Mouse (Mus musculus) hindbrain, postnatal 0 days (tissue): ENCODE results near the gene Exoc4. TPM values are rescaled to one million over a fixed set of nuclear protein-coding genes. Genes with fewer than 3 reads are reported as not detected.

Experiments
- ATAC-seq: fragments of 200-750 bp; cut with Nextera tagmentation; 2 replicates; pipeline ENCODE4 v1.8.0; 2017; ENCODE audit warnings: mild to moderate bottlenecking, moderate TSS enrichment, moderate library complexity
- DNase-seq: peaks from one replicate; pipeline ENCODE4 v3.0.0-alpha.2; 2015; ENCODE audit warnings: low spot score
- H3K27ac ChIP-seq: fragments of 300-500 bp; sonication (generic); 2 replicates; pipeline ENCODE4 v1.5.1; 2014; ENCODE audit warnings: mild to moderate bottlenecking
- H3K27me3 ChIP-seq: fragments of 300-500 bp; sonication (generic); 2 replicates; pipeline ENCODE4 v1.6.1; 2014; ENCODE audit warnings: low read length, mixed read lengths; ENCODE audit not compliant: insufficient read depth
- H3K36me3 ChIP-seq: fragments of 300-500 bp; sonication (generic); 2 replicates; pipeline ENCODE4 v1.6.1; 2014; ENCODE audit warnings: low read length, mixed read lengths; ENCODE audit not compliant: insufficient read depth
- H3K4me1 ChIP-seq: fragments of 300-500 bp; sonication (generic); 2 replicates; pipeline ENCODE4 v1.6.1; 2014; ENCODE audit warnings: antibody characterized with exemption, low read length, mixed read lengths; ENCODE audit not compliant: insufficient read depth
- H3K4me2 ChIP-seq: fragments of 300-500 bp; sonication (generic); 2 replicates; pipeline ENCODE4 v1.6.1; 2014; ENCODE audit warnings: low read depth, mild to moderate bottlenecking, low read length, moderate library complexity, mixed read lengths
- H3K4me3 ChIP-seq: fragments of 300-500 bp; sonication (generic); 2 replicates; pipeline ENCODE4 v1.5.1; 2014; ENCODE audit warnings: low read length
- H3K9ac ChIP-seq: fragments of 300-500 bp; sonication (generic); replicated peaks from 2 replicates; pipeline ENCODE4 v1.6.1; 2014; ENCODE audit warnings: mild to moderate bottlenecking, low read length, moderate library complexity, mixed read lengths
- H3K9me3 ChIP-seq: fragments of 300-500 bp; sonication (generic); 2 replicates; pipeline ENCODE4 v1.6.1; 2016; ENCODE audit warnings: low read length, mixed read lengths
- CTCF ChIP-seq: IDR thresholded peaks from 2 replicates; pipeline ENCODE4 v1.5.1; 2016; ENCODE audit warnings: antibody characterized with exemption, control low read depth, low read depth
- WGBS: fragments of 180-500 bp; shearing (Covaris S2); extraction: QIAGEN DNeasy Blood & Tissue Kit; methylation state at CpG from one replicate; pipeline ENCODE4 v1.1.7; 2014; 5-methylcytosine and 5-hydroxymethylcytosine counted together
- polyA plus RNA-seq: library from polyadenylated mRNA; unstranded; fragments of >200 nt; fragmentation: Nextera tagmentation; extraction: Ambion mirVana; gene quantifications from 2 replicates; pipeline ENCODE4 v1.2.1, GENCODE M21; 2015
- total RNA-seq: library from RNA; depleted of rRNA; stranded (reverse); fragments of >200 nt; gene quantifications from 2 replicates; pipeline ENCODE4 v1.2.3, GENCODE M21; 2014

Gene Exoc4
- total and polyA plus RNA-seq, 2 experiments from 2014 or later, result 30.0 to 70.6 TPM

- no peak overlapping the region for H3K9ac ChIP-seq
- ATAC-seq (no peak), DNase-seq (peak; percentile 23)
- no peak overlapping the region for H3K4me3 ChIP-seq
- no peak overlapping the region for H3K4me2 ChIP-seq
- no peaks in the 10 kb centered on the region for H3K36me3 ChIP-seq
- WGBS, result 74% methylated on average over 4 of the region's 4 CpGs
- no peak for TF ChIP-seq CTCF
- no peak overlapping the region for H3K27ac ChIP-seq
- H3K27me3 ChIP-seq, result no peaks in the 10 kb centered on the region
- no peaks in the 10 kb centered on the region for H3K9me3 ChIP-seq
- H3K4me1 ChIP-seq, result no peaks in the 10 kb centered on the region
These were observed 651.7 kb downstream of the Exoc4 start for GRCm38 (mm10) chr6:33900615-33901014.

GRCm38 (mm10) chr6:33905099-33905498, 656.2 kb downstream of the Exoc4 start:
- Histone ChIP-seq H3K4me3 (no peak overlapping the region), H3K9me3 (no peaks in the 10 kb centered on the region), H3K4me1 (no peaks in the 10 kb centered on the region), H3K27ac (no peak overlapping the region), H3K27me3 (no peaks in the 10 kb centered on the region), H3K4me2 (no peak overlapping the region), H3K36me3 (no peaks in the 10 kb centered on the region), H3K9ac (no peak overlapping the region)
- DNase-seq (no peak), ATAC-seq (no peak)
- WGBS, result 66% methylated on average over 1 of the region's 1 CpGs
- no peak for TF ChIP-seq CTCF

GRCm38 (mm10) chr6:33910671-33911070, 661.8 kb downstream of the Exoc4 start:
- DNase-seq, result no peak
- Histone ChIP-seq H3K4me2 (no peak overlapping the region), H3K27ac (no peak overlapping the region), H3K4me1 (no peaks in the 10 kb centered on the region), H3K9me3 (no peaks in the 10 kb centered on the region; the same call in 1 of the 2 replicates), H3K27me3 (no peaks in the 10 kb centered on the region), H3K9ac (no peak overlapping the region), H3K36me3 (no peaks in the 10 kb centered on the region), H3K4me3 (no peak overlapping the region)
- no peak for ATAC-seq
- no peak for TF ChIP-seq CTCF
- WGBS, result 92% methylated on average over 3 of the region's 3 CpGs

- no peak for TF ChIP-seq CTCF
- no peak for ATAC-seq
- Histone ChIP-seq H3K4me2 (no peak overlapping the region), H3K4me1 (no peaks in the 10 kb centered on the region), H3K9ac (no peak overlapping the region), H3K27ac (no peak overlapping the region), H3K4me3 (no peak overlapping the region), H3K36me3 (no peaks in the 10 kb centered on the region), H3K9me3 (no peaks in the 10 kb centered on the region; the same call in 1 of the 2 replicates), H3K27me3 (no peaks in the 10 kb centered on the region)
- peak; percentile 8 for DNase-seq
- whole genome bisulfite sequencing, result 51% methylated on average over 5 of the region's 5 CpGs
These were observed 664.2 kb downstream of the Exoc4 start for GRCm38 (mm10) chr6:33913072-33913471.

DNA sequence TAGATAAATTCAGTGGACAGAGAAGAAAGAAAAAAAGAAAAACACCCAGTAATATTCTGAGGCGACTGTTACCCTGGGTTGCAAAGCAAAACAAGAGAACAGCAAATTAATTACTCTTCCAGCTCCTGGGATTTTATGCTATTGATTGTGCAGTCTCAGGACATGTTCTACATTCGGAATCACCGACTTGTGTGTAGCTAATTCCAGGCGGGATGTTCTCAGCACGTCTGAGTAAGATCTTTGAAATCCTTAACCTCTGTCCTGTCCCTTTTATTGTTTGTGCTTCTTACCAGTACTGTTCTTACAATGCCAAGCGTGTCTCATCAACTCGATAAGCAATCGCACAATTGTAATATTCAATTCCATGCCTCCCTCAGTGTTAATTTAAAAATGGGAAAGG, 664.6 kb downstream of the Exoc4 start:
- Histone ChIP-seq H3K4me1 (no peaks in the 10 kb centered on the region), H3K27me3 (no peaks in the 10 kb centered on the region), H3K4me3 (no peak overlapping the region), H3K36me3 (no peaks in the 10 kb centered on the region), H3K27ac (no peak overlapping the region), H3K9me3 (no peaks in the 10 kb centered on the region; the same call in 1 of the 2 replicates), H3K9ac (no peak overlapping the region), H3K4me2 (no peak overlapping the region)
- WGBS, result 29% methylated on average over 8 of the region's 8 CpGs
- no peak for TF ChIP-seq CTCF
- ATAC-seq (no peak), DNase-seq (peak; percentile 18)

DNA sequence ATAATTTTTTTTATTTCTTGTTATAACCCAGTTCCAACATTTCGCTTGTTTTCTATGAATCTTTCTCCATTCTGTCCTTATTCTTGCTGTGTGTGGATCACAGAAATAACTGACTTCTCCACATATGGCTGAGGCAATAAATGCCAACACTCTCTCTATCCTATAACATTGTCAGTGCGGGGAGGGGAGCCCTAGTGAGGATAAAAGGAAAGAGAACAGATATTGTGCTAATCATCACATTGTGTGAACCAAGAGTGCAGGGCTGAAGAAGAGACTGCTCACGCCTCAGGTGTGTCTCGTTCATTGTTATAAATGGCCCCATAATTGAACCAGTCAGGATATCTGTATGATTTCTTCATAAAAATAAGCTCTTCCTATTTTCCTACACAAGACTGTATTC, 665.1 kb downstream of the Exoc4 start:
- no peak for TF ChIP-seq CTCF
- ATAC-seq, result no peak
- H3K36me3 ChIP-seq, result no peaks in the 10 kb centered on the region
- no peaks in the 10 kb centered on the region for H3K27me3 ChIP-seq
- no peak for DNase-seq
- H3K4me2 ChIP-seq, result no peak overlapping the region
- H3K4me3 ChIP-seq, result no peak overlapping the region
- no peaks in the 10 kb centered on the region; the same call in 1 of the 2 replicates for H3K9me3 ChIP-seq
- 79% methylated on average over 4 of the region's 4 CpGs for WGBS
- no peak overlapping the region for H3K27ac ChIP-seq
- H3K4me1 ChIP-seq, result no peaks in the 10 kb centered on the region
- H3K9ac ChIP-seq, result no peak overlapping the region

- Histone ChIP-seq H3K4me1 (no peaks in the 10 kb centered on the region), H3K27me3 (no peaks in the 10 kb centered on the region), H3K9me3 (no peaks in the 10 kb centered on the region), H3K9ac (no peak overlapping the region), H3K36me3 (0 out of 2 replicates have a peak, but pooled peaks cover 3% of the 10 kb centered on the region), H3K4me3 (no peak overlapping the region), H3K27ac (no peak overlapping the region), H3K4me2 (no peak overlapping the region)
- DNase-seq (peak; percentile 25), ATAC-seq (no peak)
- no peak for TF ChIP-seq CTCF
- WGBS, result 38% methylated on average over 2 of the region's 2 CpGs
These were observed 674.7 kb downstream of the Exoc4 start for GRCm38 (mm10) chr6:33923571-33923970.
